Mouse (Mus musculus) limb, embryonic 15.5 days (tissue): ENCODE results near the gene Sycp1. TPM values are rescaled to one million over a fixed set of nuclear protein-coding genes. Genes with fewer than 3 reads are reported as not detected.

Experiments used
- ATAC-seq: fragments of 200-750 bp; cut with Nextera tagmentation; 2 replicates; pipeline ENCODE4 v1.8.0; 2017; ENCODE audit warnings: low read depth, moderate TSS enrichment; ENCODE audit not compliant: insufficient number of reproducible peaks, low FRiP score, low TSS enrichment
- H3K27ac ChIP-seq: fragments of 300-500 bp; sonication (generic); 2 replicates; pipeline ENCODE4 v1.5.1; 2015; ENCODE audit warnings: moderate library complexity, mild to moderate bottlenecking, inconsistent platforms
- H3K27me3 ChIP-seq: fragments of 300-500 bp; sonication (generic); 2 replicates; pipeline ENCODE4 v1.6.1; 2015; ENCODE audit warnings: inconsistent platforms
- H3K36me3 ChIP-seq: fragments of 300-500 bp; sonication (generic); 2 replicates; pipeline ENCODE4 v1.6.1; 2015; ENCODE audit warnings: inconsistent platforms
- H3K4me1 ChIP-seq: fragments of 300-500 bp; sonication (generic); 2 replicates; pipeline ENCODE4 v1.6.1; 2015; ENCODE audit warnings: inconsistent platforms
- H3K4me2 ChIP-seq: fragments of 300-500 bp; sonication (generic); 2 replicates; pipeline ENCODE4 v1.6.1; 2015; ENCODE audit warnings: mild to moderate bottlenecking, inconsistent platforms
- H3K4me3 ChIP-seq: fragments of 300-500 bp; sonication (generic); 2 replicates; pipeline ENCODE4 v1.5.1; 2015; ENCODE audit warnings: mild to moderate bottlenecking, inconsistent platforms
- H3K9ac ChIP-seq: fragments of 300-500 bp; sonication (generic); 2 replicates; pipeline ENCODE4 v1.6.1; 2015; ENCODE audit warnings: inconsistent platforms
- H3K9me3 ChIP-seq: fragments of 300-500 bp; sonication (generic); 2 replicates; pipeline ENCODE4 v1.6.1; 2016; ENCODE audit warnings: inconsistent platforms
- WGBS: fragments of 180-500 bp; shearing (Covaris S2); methylation state at CpG from one replicate; pipeline ENCODE4 v1.1.7; 2015; 5-methylcytosine and 5-hydroxymethylcytosine counted together
- polyA plus RNA-seq: library from polyadenylated mRNA; unstranded; fragments of >200 nt; fragmentation: Nextera tagmentation; extraction: Ambion mirVana; gene quantifications from 2 replicates; pipeline ENCODE4 v1.2.1, GENCODE M21; 2015

The Sycp1 gene
- polyA plus RNA-seq = not detected in 2 replicates

DNA sequence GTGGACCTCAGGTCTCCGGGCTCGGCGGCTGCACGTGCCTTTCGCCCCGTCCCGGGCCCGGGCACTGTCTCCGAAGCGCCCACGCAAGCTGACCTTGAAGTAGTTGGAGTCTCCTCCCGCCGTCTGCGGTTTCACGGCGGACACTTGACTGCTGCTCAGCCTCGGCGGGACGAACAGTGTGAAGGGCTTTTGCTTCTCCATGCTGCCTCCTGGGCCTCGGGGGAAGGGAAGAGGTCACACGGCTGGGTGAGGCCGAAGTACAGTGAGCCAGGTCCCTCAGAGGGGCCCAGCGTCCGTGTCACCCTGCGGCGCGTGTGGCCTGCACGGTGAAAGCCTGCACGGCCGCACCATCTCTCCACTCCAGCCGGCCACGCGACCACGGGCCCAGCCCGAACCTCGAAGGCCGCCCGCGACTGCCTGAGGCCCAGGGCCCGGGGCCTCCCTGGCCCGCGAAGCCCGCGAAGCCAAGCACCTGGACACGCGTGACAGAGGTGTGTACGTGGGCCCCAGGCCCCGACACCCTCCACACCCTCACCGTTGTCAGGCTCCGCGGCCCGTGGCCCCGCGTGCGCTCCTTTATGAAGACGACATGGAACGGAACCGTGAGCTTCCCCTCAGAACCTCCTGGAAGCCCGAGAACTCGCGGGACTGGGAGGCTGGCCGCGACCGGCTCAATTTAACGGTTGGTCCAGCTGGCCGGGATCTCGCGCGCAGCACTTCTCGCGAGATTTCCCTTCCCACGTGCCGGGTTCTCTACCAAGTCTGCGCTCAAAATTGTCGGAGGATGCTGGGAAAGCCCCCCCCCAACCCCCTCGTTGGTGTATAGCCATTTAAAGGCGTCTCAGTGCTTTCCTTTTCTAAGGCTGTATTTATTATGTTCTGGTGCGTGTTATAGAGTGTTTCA lies at the start of gene Sycp1:
Gene Sycp1, minus strand, starts transcription at position 650 of the 904 bp plus-strand sequence.
- Histone ChIP-seq H3K27ac (no peak within 1 kb of the TSS), H3K4me1 (no peaks in the 10 kb centered on the region), H3K27me3 (no peaks in the 10 kb centered on the region), H3K9me3 (no peaks in the 10 kb centered on the region), H3K4me2 (no peak within 1 kb of the TSS), H3K9ac (no peak within 1 kb of the TSS), H3K36me3 (no peaks in the 10 kb centered on the region), H3K4me3 (no peak within 1 kb of the TSS)
- 94% methylated on average over 78 of the region's 78 CpGs for WGBS
- no peak for ATAC-seq

DNA sequence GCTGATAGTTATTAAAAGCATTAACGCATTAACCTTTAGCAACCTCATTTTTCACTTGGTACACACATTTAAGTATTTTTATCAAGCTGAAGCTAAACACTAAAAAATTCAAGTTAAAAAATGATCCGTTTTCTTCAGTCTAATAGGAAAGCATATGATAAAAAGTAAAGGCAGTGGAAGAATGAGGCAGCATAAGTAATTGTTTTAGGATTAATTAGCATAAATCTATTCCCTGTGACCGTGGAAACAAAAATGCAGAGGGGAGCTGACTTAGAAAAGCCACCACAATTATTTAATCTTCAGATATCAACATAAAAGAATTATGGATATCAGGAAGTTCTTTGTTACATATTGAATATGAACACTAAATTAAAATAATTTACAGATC lies 44.4 kb upstream of the Sycp1 start:
- no peak overlapping the region for H3K27ac ChIP-seq
- no peaks in the 10 kb centered on the region for H3K36me3 ChIP-seq
- no peak for ATAC-seq
- no peak overlapping the region for H3K4me3 ChIP-seq
- no peak overlapping the region for H3K4me2 ChIP-seq
- WGBS = 69% methylated on average over 3 of the region's 3 CpGs
- H3K9me3 ChIP-seq = no peaks in the 10 kb centered on the region
- no peaks in the 10 kb centered on the region for H3K4me1 ChIP-seq
- H3K27me3 ChIP-seq = no peaks in the 10 kb centered on the region
- H3K9ac ChIP-seq = no peak overlapping the region

DNA sequence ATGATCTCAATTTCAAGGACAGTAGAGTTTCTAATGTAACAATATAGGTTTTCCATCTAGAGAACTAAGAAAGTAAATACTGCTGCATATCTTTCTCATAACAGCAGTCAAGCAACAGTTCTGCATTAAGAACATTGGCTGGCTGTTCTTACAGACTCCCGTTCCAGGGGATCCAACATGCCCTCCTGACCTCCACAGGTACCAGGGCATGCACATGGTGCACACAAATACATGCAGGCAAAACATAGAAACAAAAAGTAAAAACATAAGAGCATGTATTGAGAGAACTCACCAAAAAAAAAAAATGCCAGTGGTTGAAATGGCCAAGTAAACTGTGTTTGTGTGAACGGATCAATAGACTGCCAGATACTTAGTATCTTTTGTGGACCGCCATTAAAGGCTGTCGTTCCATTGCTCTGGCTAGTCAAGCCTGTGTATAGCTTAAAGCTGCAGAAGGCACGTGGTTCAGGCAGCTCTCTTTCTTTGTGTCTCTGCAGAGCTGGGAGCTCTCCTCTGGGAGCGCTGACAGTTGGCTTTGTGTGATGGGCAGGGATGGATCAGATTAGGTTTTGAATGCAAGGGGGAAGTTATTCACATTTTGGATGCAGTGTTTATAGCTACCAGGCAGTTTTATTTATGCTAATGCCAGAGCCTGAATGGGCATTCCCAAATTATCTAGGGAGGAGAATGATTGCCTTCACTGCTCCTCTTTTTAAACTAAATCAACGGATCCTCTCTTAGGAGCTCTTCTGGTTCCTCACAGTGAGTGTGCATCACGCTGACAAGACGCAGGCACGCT lies 43.8 kb upstream of the Sycp1 start:
- ATAC-seq = no peak
- no peaks in the 10 kb centered on the region for H3K27me3 ChIP-seq
- no peaks in the 10 kb centered on the region for H3K9me3 ChIP-seq
- WGBS = 49% methylated on average over 10 of the region's 10 CpGs
- H3K4me1 ChIP-seq = no peaks in the 10 kb centered on the region
- H3K4me3 ChIP-seq = no peak overlapping the region
- no peak overlapping the region for H3K4me2 ChIP-seq
- H3K27ac ChIP-seq = no peak overlapping the region
- no peaks in the 10 kb centered on the region for H3K36me3 ChIP-seq
- no peak overlapping the region for H3K9ac ChIP-seq

DNA sequence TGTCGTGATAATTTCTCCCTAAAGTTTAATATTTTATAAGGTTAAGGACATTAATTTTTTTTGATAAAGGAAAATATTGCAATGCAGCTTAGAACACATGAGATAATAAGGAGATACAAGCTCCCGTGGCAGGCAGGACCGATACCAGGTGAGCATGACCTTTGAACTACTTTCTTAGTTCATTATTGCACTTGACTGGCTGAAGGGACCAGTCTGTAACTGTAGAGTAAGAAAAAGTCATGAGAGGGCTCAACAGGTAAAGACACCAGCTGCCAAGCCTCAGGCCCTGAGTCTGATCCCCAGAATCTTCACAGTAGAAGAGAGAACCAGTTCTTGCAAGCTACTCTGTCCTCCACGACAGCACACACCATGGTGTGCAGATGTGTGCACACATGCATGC lies 41.0 kb upstream of the Sycp1 start:
- no peak for ATAC-seq
- Histone ChIP-seq H3K27me3 (no peaks in the 10 kb centered on the region), H3K27ac (no peak overlapping the region), H3K4me2 (no peak overlapping the region), H3K4me1 (no peaks in the 10 kb centered on the region), H3K36me3 (no peaks in the 10 kb centered on the region), H3K4me3 (no peak overlapping the region), H3K9me3 (no peaks in the 10 kb centered on the region), H3K9ac (no peak overlapping the region)
- 72% methylated on average over 4 of the region's 4 CpGs for WGBS

DNA sequence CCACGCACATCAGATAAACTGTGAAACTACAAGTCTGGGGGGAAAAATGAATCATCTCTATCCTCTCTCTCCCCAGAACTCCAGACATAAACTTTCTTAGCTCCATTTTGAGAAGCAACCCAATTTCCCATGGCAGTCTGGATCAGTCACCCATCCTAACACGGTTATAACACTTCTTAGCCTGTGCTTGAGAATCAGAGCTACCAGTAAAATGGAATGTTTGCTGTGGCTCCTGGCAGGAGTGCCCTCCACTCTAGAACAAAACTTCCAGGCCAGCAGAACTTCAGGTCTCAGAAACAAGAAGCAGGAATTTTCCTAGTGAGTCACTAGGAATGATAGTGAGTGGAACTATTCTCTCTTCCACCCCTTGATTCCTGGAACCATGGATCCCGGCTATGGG lies 34.6 kb upstream of the Sycp1 start:
- no peak overlapping the region for H3K4me3 ChIP-seq
- no peaks in the 10 kb centered on the region for H3K9me3 ChIP-seq
- WGBS = 77% methylated on average over 3 of the region's 3 CpGs
- H3K4me2 ChIP-seq = no peak overlapping the region
- H3K9ac ChIP-seq = no peak overlapping the region
- no peaks in the 10 kb centered on the region for H3K4me1 ChIP-seq
- ATAC-seq = no peak
- no peaks in the 10 kb centered on the region for H3K36me3 ChIP-seq
- H3K27me3 ChIP-seq = no peaks in the 10 kb centered on the region
- no peak overlapping the region for H3K27ac ChIP-seq

DNA sequence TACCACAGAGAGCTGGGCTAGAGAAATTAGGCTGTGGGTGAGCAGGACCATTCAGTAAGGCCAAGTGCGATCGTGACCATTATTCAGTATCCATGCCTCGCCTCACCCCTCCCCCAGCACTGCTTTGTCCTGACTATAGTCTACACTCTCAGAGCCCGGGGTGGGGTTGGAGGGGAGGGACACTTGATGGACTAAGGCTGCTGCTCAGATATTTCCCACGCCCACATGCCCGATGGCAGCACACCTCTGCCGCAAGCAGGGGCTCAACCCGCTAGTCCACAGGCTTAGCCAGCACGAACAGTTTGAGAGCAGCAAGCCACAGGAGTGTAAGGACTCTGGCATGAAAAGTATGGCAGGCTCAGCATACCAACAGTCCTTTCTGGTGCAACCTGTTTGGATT lies 34.2 kb upstream of the Sycp1 start:
- Histone ChIP-seq H3K4me1 (no peaks in the 10 kb centered on the region), H3K27me3 (no peaks in the 10 kb centered on the region), H3K9me3 (no peaks in the 10 kb centered on the region), H3K4me3 (no peak overlapping the region), H3K36me3 (no peaks in the 10 kb centered on the region), H3K27ac (no peak overlapping the region), H3K9ac (no peak overlapping the region), H3K4me2 (no peak overlapping the region)
- WGBS = 80% methylated on average over 9 of the region's 9 CpGs
- ATAC-seq = no peak

DNA sequence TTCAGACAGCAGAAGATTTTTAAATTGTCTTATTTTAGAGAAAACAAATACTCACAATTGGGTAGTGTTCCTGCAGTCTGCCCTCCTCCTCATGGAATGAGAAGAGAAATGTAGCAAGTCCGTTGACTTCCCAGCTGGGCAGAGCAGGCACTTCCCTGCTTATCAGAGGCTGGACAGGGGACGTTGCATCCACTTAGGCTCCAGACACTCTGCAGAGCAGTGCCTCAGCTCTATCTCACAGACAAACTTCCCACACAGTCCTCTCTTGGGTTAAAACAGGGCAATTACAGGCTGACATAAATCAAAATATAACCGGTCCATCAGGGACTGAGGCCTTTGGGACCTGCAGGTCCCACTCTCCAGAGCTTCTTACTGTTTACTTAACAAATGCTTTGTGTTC lies 28.1 kb upstream of the Sycp1 start, which contains the start of gene Nr1h5:
Gene Nr1h5, minus strand, starts transcription at position 101 of the 400 bp plus-strand sequence.
- Histone ChIP-seq H3K27ac (no peak within 1 kb of the TSS), H3K4me2 (no peak within 1 kb of the TSS), H3K9ac (no peak within 1 kb of the TSS), H3K4me3 (no peak within 1 kb of the TSS), H3K4me1 (no peaks in the 10 kb centered on the region), H3K27me3 (no peaks in the 10 kb centered on the region), H3K36me3 (no peaks in the 10 kb centered on the region), H3K9me3 (no peaks in the 10 kb centered on the region)
- WGBS = 19% methylated on average over 3 of the region's 3 CpGs
- no peak for ATAC-seq

DNA sequence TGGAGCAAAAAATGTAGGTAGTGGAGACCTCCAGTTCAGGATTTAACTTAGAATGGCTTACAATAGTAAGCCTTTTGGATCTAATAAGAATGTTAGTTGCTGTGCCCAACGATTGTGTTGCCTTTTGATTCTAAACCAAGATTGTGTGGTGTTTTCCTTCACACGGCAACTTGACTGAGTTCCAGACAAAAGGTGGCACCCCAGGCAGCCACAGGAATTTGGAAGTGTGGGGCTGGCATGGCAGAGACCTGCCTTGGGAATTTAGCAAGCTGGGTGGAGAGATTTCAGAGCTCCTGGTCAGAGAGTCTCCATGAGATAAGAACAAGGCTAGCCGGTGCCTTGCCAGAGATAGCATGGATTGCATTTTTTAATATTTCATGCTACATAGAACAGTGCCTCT lies 19.7 kb upstream of the Sycp1 start:
- Histone ChIP-seq H3K36me3 (no peaks in the 10 kb centered on the region), H3K27ac (no peak overlapping the region), H3K4me3 (no peak overlapping the region), H3K9me3 (no peaks in the 10 kb centered on the region), H3K4me1 (no peaks in the 10 kb centered on the region), H3K4me2 (no peak overlapping the region), H3K27me3 (no peaks in the 10 kb centered on the region), H3K9ac (no peak overlapping the region)
- WGBS = 62% methylated on average over 3 of the region's 3 CpGs
- ATAC-seq = no peak

DNA sequence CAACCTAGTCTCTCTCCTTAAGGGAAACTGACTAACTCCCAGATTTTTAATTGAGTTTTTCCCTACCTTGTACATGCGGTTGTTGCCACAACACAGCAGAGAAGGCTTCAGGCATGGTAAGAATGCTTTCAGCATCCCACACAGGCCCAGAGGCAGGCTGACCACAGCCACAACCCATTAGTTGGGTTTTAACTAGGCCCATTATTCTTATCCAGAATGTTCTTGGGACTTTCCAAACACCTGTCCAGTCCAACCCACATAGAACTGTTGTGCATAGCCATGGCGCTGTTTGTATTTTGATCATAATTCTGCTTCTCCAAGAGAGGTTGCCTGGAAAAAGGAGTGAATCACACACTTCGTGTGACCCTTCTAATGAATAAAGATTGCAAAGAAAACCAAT lies 19.2 kb upstream of the Sycp1 start:
- ATAC-seq = no peak
- no peaks in the 10 kb centered on the region for H3K27me3 ChIP-seq
- no peak overlapping the region for H3K9ac ChIP-seq
- H3K36me3 ChIP-seq = no peaks in the 10 kb centered on the region
- 87% methylated on average over 3 of the region's 3 CpGs for WGBS
- H3K4me3 ChIP-seq = no peak overlapping the region
- H3K4me1 ChIP-seq = no peaks in the 10 kb centered on the region
- H3K4me2 ChIP-seq = no peak overlapping the region
- no peaks in the 10 kb centered on the region for H3K9me3 ChIP-seq
- no peak overlapping the region for H3K27ac ChIP-seq

DNA sequence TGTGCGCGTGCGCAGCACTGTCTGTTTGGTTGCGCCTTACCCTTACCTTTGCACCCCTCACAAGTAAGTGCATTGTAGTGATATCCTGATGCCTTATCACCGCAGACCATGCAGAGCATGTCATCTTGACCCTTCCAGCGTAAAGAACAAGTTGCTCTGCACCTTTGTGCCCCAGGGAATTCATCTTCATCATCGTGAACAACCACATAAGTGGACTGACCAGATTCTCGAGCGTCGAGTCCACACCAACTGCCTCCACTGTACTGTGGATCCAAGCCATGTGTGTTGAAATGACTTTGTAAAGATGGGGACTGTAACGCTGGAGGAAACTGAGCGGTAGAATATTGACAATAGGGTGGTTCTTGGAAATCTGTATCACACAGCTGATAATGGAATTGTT lies 18.6 kb upstream of the Sycp1 start:
- H3K4me1 ChIP-seq = no peaks in the 10 kb centered on the region
- no peak overlapping the region for H3K4me2 ChIP-seq
- H3K27me3 ChIP-seq = no peaks in the 10 kb centered on the region
- no peak overlapping the region for H3K27ac ChIP-seq
- H3K36me3 ChIP-seq = no peaks in the 10 kb centered on the region
- 86% methylated on average over 12 of the region's 12 CpGs for WGBS
- no peak overlapping the region for H3K4me3 ChIP-seq
- H3K9me3 ChIP-seq = no peaks in the 10 kb centered on the region
- ATAC-seq = no peak
- no peak overlapping the region for H3K9ac ChIP-seq

DNA sequence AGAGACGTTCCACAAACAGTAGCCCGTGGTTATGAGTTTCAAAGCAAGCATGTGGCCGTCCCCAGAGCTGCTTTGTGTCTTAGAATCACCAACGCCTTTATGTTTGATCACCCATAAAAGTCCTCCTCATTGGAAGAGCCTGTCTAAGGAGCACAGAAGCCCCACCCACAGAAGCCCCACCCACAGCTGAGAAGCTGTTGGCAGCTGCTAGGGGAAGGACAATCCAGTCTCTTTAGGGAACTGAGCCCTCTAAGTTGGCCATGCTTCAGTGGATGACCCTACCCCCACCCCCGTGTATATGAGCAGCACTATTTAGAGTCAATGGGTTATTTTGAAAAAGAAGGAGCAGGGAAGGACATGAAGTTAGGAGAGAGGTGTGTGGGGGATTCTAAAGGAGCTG lies 11.0 kb upstream of the Sycp1 start:
- Histone ChIP-seq H3K36me3 (no peaks in the 10 kb centered on the region), H3K27ac (no peak overlapping the region), H3K27me3 (no peaks in the 10 kb centered on the region), H3K4me1 (no peaks in the 10 kb centered on the region), H3K4me2 (no peak overlapping the region), H3K9ac (no peak overlapping the region), H3K4me3 (no peak overlapping the region), H3K9me3 (no peaks in the 10 kb centered on the region)
- no peak for ATAC-seq
- 58% methylated on average over 5 of the region's 5 CpGs for WGBS

DNA sequence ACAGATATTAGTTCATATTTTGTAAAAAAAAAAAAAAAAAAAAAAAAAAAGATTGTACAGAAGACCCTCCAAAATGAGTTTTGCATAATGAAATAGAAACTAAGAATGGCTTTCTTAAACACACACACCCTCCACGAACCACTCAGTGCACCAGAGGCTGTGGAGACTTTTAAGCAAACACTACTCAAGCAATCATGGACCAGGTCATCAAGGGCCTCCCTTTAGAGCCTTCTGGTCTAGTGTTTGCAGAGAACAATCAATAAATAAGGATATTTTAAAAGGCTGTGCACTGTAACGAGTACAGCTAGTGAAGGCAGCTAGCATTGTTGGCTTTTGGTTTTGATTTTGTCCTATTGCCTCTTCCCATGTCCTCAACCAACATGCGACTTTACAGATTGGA lies 10.4 kb upstream of the Sycp1 start:
- no peaks in the 10 kb centered on the region for H3K36me3 ChIP-seq
- no peaks in the 10 kb centered on the region for H3K4me1 ChIP-seq
- no peaks in the 10 kb centered on the region for H3K27me3 ChIP-seq
- 78% methylated on average over 3 of the region's 3 CpGs for WGBS
- no peaks in the 10 kb centered on the region for H3K9me3 ChIP-seq
- no peak for ATAC-seq
- H3K4me3 ChIP-seq = no peak overlapping the region
- no peak overlapping the region for H3K9ac ChIP-seq
- H3K27ac ChIP-seq = no peak overlapping the region
- H3K4me2 ChIP-seq = no peak overlapping the region
